Comparison of ENCODE assay signal across 8 mouse cellular contexts in genomic region chr11:94870341-94870740, GRCm38 (mm10).
A peak's percentile ranks its signal among the peaks of the same experiment; 100 is the strongest.
DNase-seq lines count a peak whose midpoint lies in the region; ATAC-seq lines count a peak whose summit lies in the region.

No protein-coding gene starts in this region.

- H3K4me3 ChIP-seq in liver, embryonic 13.5 days (replicated peaks): no peak overlapping the region

- WGBS in liver, embryonic 13.5 days (ENCODE audit: insufficient replicate concordance): 0% methylated on average over 1 of the region's 1 CpGs

- peaks cover 5% of the 10 kb centered on the region; the same call in 1 of the 2 replicates for H3K4me1 ChIP-seq in liver, embryonic 13.5 days (replicated peaks)

- H3K36me3 ChIP-seq in liver, embryonic 13.5 days: no peaks in the 10 kb centered on the region

- peak; percentile 92 for DNase-seq in 3T3-L1 (ENCODE audit: low read depth, low spot score)
- DNase-seq in CD8-positive naive resting alpha-beta T cell, adult 2 months (ENCODE audit: low read depth in 2 of 2, low spot score in 2 of 2): peak; percentile 10 to 26
- peak; percentile 21 for DNase-seq in c-Kit-positive CD71-positive TER-119-negative erythroid progenitor cells, embryonic 14.5 days (ENCODE audit: low read depth)
- DNase-seq in frontal cortex, postnatal 14 days (ENCODE audit: low spot score in 2 of 2): peak; percentile 24 to 37
- peak; percentile 40 to 75 for DNase-seq in kidney, adult 8-10 months
- peak; percentile 35 for DNase-seq in liver, embryonic 13.5 days
- DNase-seq in retina, postnatal 7 days (ENCODE audit: low read depth, low spot score): peak; percentile 32

- no peak for ATAC-seq in liver, embryonic 13.5 days (ENCODE audit: low read depth)
- no peak for ATAC-seq in activated CD4-positive, CD25-positive, alpha-beta regulatory T cell, adult 4 months

- no peak overlapping the region for H3K9ac ChIP-seq in liver, embryonic 13.5 days

- no peaks in the 10 kb centered on the region for H3K9me3 ChIP-seq in liver, embryonic 13.5 days (replicated peaks)

- H3K27ac ChIP-seq in liver, embryonic 13.5 days: no peak overlapping the region

- no peak overlapping the region for H3K4me2 ChIP-seq in liver, embryonic 13.5 days

- H3K27me3 ChIP-seq in liver, embryonic 13.5 days: peaks cover 39% of the 10 kb centered on the region

Comparison
In these comparisons a context has a peak if more than half of its experiments do, and no peak if none do; other contexts are left out.
1. DNase-seq: peak in every context shown above with its lines; median percentile 92 in 3T3-L1; 58 in kidney, adult 8-10 months; 35 in liver, embryonic 13.5 days; 32 in retina, postnatal 7 days; 30 in frontal cortex, postnatal 14 days; 21 in c-Kit-positive CD71-positive TER-119-negative erythroid progenitor cells, embryonic 14.5 days; 18 in CD8-positive naive resting alpha-beta T cell, adult 2 months.